Mouse (Mus musculus) midbrain, embryonic 14.5 days (tissue): ENCODE measurements at regions not wholly inside any gene's neighbourhood (a gene's known extent, or its start where the extent isn't known, plus 50 kb on each side); places are given as distances from the start of the nearest gene placed in this dataset.

Experiments
- ATAC-seq: fragments of 200-750 bp; cut with Nextera tagmentation; 2 replicates; pipeline ENCODE4 v1.8.0; 2017; ENCODE audit warnings: moderate number of reproducible peaks, moderate library complexity; ENCODE audit not compliant: low FRiP score, low TSS enrichment
- DNase-seq: peaks from one replicate; pipeline ENCODE4 v3.0.0-alpha.2; 2015
- H3K27ac ChIP-seq: fragments of 300-500 bp; sonication (generic); replicated peaks from 2 replicates; pipeline ENCODE4 v1.5.1; 2014; ENCODE audit warnings: mild to moderate bottlenecking, low read depth, low read length, moderate library complexity
- H3K27me3 ChIP-seq: fragments of 300-500 bp; sonication (generic); 2 replicates; pipeline ENCODE4 v1.6.1; 2014; ENCODE audit warnings: low read length, control low read depth, mixed read lengths; ENCODE audit not compliant: control insufficient read depth, insufficient read depth
- H3K36me3 ChIP-seq: fragments of 300-500 bp; sonication (generic); 2 replicates; pipeline ENCODE4 v1.6.1; 2014; ENCODE audit warnings: low read length, control low read depth; ENCODE audit not compliant: control insufficient read depth, insufficient read depth
- H3K4me1 ChIP-seq: fragments of 300-500 bp; sonication (generic); 2 replicates; pipeline ENCODE4 v1.6.1; 2014; ENCODE audit warnings: mild to moderate bottlenecking, antibody characterized with exemption, low read length, control low read depth; ENCODE audit not compliant: control insufficient read depth, insufficient read depth
- H3K4me2 ChIP-seq: fragments of 300-500 bp; sonication (generic); 2 replicates; pipeline ENCODE4 v1.6.1; 2014; ENCODE audit warnings: mild to moderate bottlenecking, low read length, moderate library complexity
- H3K4me3 ChIP-seq: fragments of 300-500 bp; sonication (generic); replicated peaks from 2 replicates; pipeline ENCODE4 v1.5.1; 2014; ENCODE audit warnings: low read depth, low read length
- H3K9ac ChIP-seq: fragments of 300-500 bp; sonication (generic); replicated peaks from 2 replicates; pipeline ENCODE4 v1.6.1; 2014; ENCODE audit warnings: mild to moderate bottlenecking, low read length, moderate library complexity
- H3K9me3 ChIP-seq: fragments of 300-500 bp; sonication (generic); 2 replicates; pipeline ENCODE4 v1.6.1; 2016; ENCODE audit warnings: low read length, control low read depth, mixed read lengths; ENCODE audit not compliant: control insufficient read depth
- WGBS: fragments of 180-500 bp; shearing (Covaris S2); extraction: QIAGEN DNeasy Blood & Tissue Kit; methylation state at CpG from one replicate; pipeline ENCODE4 v1.1.7; 2014; 5-methylcytosine and 5-hydroxymethylcytosine counted together

DNA sequence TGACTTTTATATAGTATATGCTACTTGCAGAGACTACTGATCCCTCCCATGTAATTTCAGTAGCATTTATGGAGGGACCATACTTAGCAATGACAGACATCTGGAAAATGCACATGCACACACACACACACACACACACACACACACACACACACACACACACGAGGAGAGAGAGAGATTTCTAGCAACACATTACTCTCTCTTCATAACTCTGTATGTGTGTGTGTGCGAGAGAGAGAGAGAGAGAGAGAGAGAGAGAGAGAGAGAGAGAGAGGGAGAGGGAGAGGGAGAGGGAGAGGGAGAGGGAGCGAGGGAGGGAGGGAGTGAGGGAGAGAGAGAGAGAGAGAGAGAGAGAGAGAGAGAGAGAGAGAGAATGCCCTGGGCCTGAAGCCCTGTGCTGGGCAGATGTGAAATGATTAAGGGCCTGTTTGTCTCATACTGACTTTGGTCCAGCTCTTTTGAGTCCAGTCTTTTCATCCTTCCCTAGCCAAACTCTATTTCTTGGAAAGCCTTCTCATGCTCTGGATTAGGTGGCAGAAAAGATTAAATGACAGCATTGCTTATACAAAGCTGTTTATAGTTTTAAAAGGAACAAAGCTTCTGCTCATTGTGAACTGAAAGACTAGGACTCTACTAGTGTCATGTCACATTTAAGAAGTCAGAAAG, 106.4 kb upstream of the 4933402D24Rik start:
- H3K27me3 ChIP-seq, result no peaks in the 10 kb centered on the region
- H3K4me1 ChIP-seq, result no peaks in the 10 kb centered on the region
- DNase-seq, result no peak
- no peak for ATAC-seq
- H3K4me2 ChIP-seq, result no peak overlapping the region
- no peak overlapping the region for H3K9ac ChIP-seq
- H3K4me3 ChIP-seq, result no peak overlapping the region
- WGBS, result 78% methylated on average over 3 of the region's 3 CpGs
- H3K36me3 ChIP-seq, result no peaks in the 10 kb centered on the region
- no peak overlapping the region for H3K27ac ChIP-seq
- H3K9me3 ChIP-seq, result no peaks in the 10 kb centered on the region

GRCm38 (mm10) chr1:63871831-63872230, 102.8 kb upstream of the 4933402D24Rik start:
- no peaks in the 10 kb centered on the region for H3K27me3 ChIP-seq
- 94% methylated on average over 6 of the region's 6 CpGs for WGBS
- H3K4me3 ChIP-seq, result no peak overlapping the region
- DNase-seq (no peak), ATAC-seq (no peak)
- no peak overlapping the region for H3K4me2 ChIP-seq
- no peaks in the 10 kb centered on the region for H3K9me3 ChIP-seq
- no peaks in the 10 kb centered on the region for H3K36me3 ChIP-seq
- no peaks in the 10 kb centered on the region for H3K4me1 ChIP-seq
- no peak overlapping the region for H3K27ac ChIP-seq
- H3K9ac ChIP-seq, result no peak overlapping the region

GRCm38 (mm10) chr1:63869342-63869741, 100.3 kb upstream of the 4933402D24Rik start:
- Histone ChIP-seq H3K27ac (no peak overlapping the region), H3K9ac (no peak overlapping the region), H3K27me3 (no peaks in the 10 kb centered on the region), H3K4me3 (no peak overlapping the region), H3K4me1 (no peaks in the 10 kb centered on the region), H3K4me2 (no peak overlapping the region), H3K36me3 (no peaks in the 10 kb centered on the region), H3K9me3 (no peaks in the 10 kb centered on the region)
- DNase-seq, result no peak
- no peak for ATAC-seq
- WGBS, result 85% methylated on average over 2 of the region's 2 CpGs

DNA sequence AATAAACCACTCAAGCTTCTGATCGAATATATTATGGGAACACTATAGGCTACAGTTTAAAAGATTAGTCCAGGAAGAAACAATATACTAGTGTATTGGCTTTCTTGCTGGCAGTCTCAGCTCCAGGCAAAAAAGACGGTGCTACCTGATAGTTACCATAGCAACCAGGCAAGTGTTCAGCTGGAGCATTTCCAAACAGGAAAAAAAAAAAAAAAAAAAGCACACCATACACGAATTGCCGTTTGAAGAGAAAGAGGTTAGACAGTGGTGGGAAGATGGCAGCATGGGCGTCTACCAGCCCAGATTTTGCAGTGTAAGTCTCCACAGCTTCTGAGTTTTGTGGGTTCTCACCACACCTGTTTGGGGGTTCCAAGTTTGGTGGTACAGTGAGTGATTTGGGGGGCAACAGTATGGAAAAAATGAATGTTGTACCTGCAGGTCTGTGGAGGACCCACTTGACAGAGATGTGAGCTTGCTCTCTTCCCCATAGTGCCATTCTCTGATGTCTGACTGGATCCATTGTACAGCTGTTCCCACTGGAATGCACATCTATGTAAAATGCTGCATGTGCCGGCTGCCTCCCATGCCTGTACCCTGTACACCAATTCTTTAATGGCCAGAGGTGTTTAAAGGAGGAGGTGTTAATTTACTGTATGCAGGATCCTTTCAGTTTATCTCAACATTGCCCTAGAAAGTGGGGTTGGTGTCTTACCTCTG, 89.0 kb upstream of the 4933402D24Rik start:
- DNase-seq, result peak; percentile 85

GRCm38 (mm10) chr1:63857468-63857867, 88.4 kb upstream of the 4933402D24Rik start:
- no peak overlapping the region for H3K4me3 ChIP-seq
- H3K27ac ChIP-seq, result peak overlapping the region; percentile 85
- WGBS, result 42% methylated on average over 5 of the region's 5 CpGs
- no peak overlapping the region for H3K9ac ChIP-seq
- H3K4me2 ChIP-seq, result peak overlapping the region; percentile 27; the same call in 1 of the 2 replicates
- no peak for DNase-seq
- H3K9me3 ChIP-seq, result no peaks in the 10 kb centered on the region
- ATAC-seq, result no peak
- H3K27me3 ChIP-seq, result no peaks in the 10 kb centered on the region
- no peaks in the 10 kb centered on the region for H3K36me3 ChIP-seq
- H3K4me1 ChIP-seq, result peaks cover 18% of the 10 kb centered on the region

More for the DNA sequence above, 89.0 kb upstream of the 4933402D24Rik start:
- Histone ChIP-seq H3K36me3 (no peaks in the 10 kb centered on the region), H3K4me3 (no peak overlapping the region), H3K4me1 (peaks cover 18% of the 10 kb centered on the region), H3K9ac (no peak overlapping the region), H3K9me3 (no peaks in the 10 kb centered on the region), H3K27ac (peak overlapping the region; percentile 85), H3K4me2 (peak overlapping the region; percentile 27), H3K27me3 (no peaks in the 10 kb centered on the region)
- ATAC-seq, result peak; percentile 80; the same call in 1 of the 2 replicates
- 26% methylated on average over 6 of the region's 6 CpGs for WGBS

GRCm38 (mm10) chr1:63856366-63856765, 87.3 kb upstream of the 4933402D24Rik start:
- H3K27me3 ChIP-seq, result no peaks in the 10 kb centered on the region
- no peak overlapping the region for H3K4me3 ChIP-seq
- no peak overlapping the region for H3K9ac ChIP-seq
- WGBS, result 89% methylated on average over 2 of the region's 2 CpGs
- ATAC-seq, result no peak
- H3K9me3 ChIP-seq, result no peaks in the 10 kb centered on the region
- H3K4me2 ChIP-seq, result no peak overlapping the region
- no peak overlapping the region for H3K27ac ChIP-seq
- H3K36me3 ChIP-seq, result no peaks in the 10 kb centered on the region
- DNase-seq, result no peak
- H3K4me1 ChIP-seq, result peaks cover 18% of the 10 kb centered on the region

- H3K36me3 ChIP-seq, result no peaks in the 10 kb centered on the region
- peak; percentile 19 for DNase-seq
These were observed 85.7 kb upstream of the 4933402D24Rik start for GRCm38 (mm10) chr1:63854794-63855193.

GRCm38 (mm10) chr1:63851476-63852094, 82.5 kb upstream of the 4933402D24Rik start:
- H3K4me3 ChIP-seq, result no peak overlapping the region
- H3K9me3 ChIP-seq, result no peaks in the 10 kb centered on the region
- no peak overlapping the region for H3K9ac ChIP-seq
- DNase-seq (peak; percentile 78), ATAC-seq (no peak)
- H3K4me1 ChIP-seq, result no peaks in the 10 kb centered on the region
- H3K27me3 ChIP-seq, result no peaks in the 10 kb centered on the region
- no peaks in the 10 kb centered on the region for H3K36me3 ChIP-seq
- 44% methylated on average over 4 of the region's 4 CpGs for WGBS
- no peak overlapping the region for H3K4me2 ChIP-seq
- H3K27ac ChIP-seq, result no peak overlapping the region

More at GRCm38 (mm10) chr1:63854794-63855193, 85.7 kb upstream of the 4933402D24Rik start:
- no peaks in the 10 kb centered on the region for H3K9me3 ChIP-seq
- H3K4me3 ChIP-seq, result no peak overlapping the region
- ATAC-seq, result no peak
- H3K4me1 ChIP-seq, result peaks cover 18% of the 10 kb centered on the region
- H3K9ac ChIP-seq, result no peak overlapping the region
- no peak overlapping the region for H3K27ac ChIP-seq
- WGBS, result 64% methylated on average over 3 of the region's 3 CpGs
- no peaks in the 10 kb centered on the region for H3K27me3 ChIP-seq
- no peak overlapping the region for H3K4me2 ChIP-seq
